Mouse (Mus musculus): ENCODE data around the gene Scand1. TPM values are rescaled to one million over a fixed set of nuclear protein-coding genes. Genes with fewer than 3 reads are reported as not detected.

Gene Scand1
- total RNA-seq, 2 experiments from 2014 or later: 61.1 to 65.0 TPM

DNA sequence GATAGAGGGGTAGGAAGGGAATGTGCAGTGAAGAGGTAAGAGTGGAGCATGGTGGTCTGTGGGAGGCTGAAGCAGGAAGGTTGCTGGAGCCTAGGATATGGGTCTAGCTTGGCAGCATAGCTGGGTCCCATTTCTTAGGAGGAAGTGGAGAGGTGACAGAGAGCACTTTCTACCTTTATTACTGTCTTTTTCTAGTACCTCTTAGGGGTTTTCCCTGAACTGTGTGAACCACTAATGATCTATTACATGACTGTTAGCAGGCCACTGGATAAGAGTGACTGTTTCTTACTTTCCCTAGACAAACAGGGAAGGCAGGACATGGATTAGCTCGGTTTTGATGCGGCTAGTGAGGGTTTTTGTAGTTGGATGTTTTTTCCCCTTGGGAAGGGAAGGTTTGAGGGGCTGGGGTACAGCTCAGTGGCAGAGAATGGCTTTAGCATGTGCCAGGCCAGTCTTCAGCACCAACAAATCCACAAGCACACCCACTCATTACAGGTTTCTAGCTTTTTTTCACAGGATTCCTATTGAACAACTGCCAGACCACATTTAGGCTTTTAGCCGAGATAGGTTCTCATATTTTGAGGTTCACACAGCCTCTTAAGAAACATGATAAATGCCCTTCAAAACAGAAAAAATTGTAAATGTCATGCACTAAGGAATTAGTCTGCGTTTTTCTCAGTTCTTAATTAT is 49.2 kb downstream of the Scand1 start:
- intact Hi-C loops (cut with DNase I; ENCODE audit: low total_unique reads): no loop called here
- no peak for DNase-seq

Small RNAs within 50 kb of the gene (microRNA-seq; reads per million reads assigned to microRNA genes)
- 0 reads per million in 2 experiments for gene Gm22759

Other genes with a start within 250 kb of the Scand1 start
- under 1 TPM; 0.57 to 0.86 TPM for gene Spag4, start 247.5 kb downstream of the Scand1 start, total RNA-seq (2021)
- 10 to 100 TPM; 11.3 to 16.0 TPM for gene Cpne1, start 200.7 kb downstream of the Scand1 start, total RNA-seq (2021)
- gene Rbm12, start 200.7 kb downstream of the Scand1 start, total RNA-seq (2021): 1 to 10 TPM; 8.2 to 8.3 TPM
- 1 to 10 TPM; 4.4 to 9.5 TPM for gene Gm28036, start 185.6 kb downstream of the Scand1 start, total RNA-seq (2021)
- gene Romo1, start 168.7 kb downstream of the Scand1 start, total RNA-seq (2021): 100 to 1,000 TPM; 216 to 217 TPM
- gene Nfs1, start 168.5 kb downstream of the Scand1 start, total RNA-seq (2021): 10 to 100 TPM; 53.6 to 65.4 TPM
- gene Rbm39, start 132.5 kb downstream of the Scand1 start, total RNA-seq (2021): 100 to 1,000 TPM in 1 of 2 experiments, 10 to 100 TPM in 1; 99.7 to 123 TPM
- gene Phf20, start 116.2 kb downstream of the Scand1 start, total RNA-seq (2021): 10 to 100 TPM; 17.1 to 22.1 TPM
- 1 to 10 TPM; 1.4 to 2.1 TPM for gene Cnbd2, start 405 bp downstream of the Scand1 start, total RNA-seq (2021)
- 10 to 100 TPM in 1 of 2 experiments, 1 to 10 TPM in 1; 8.0 to 11.8 TPM for gene Epb41l1, start 108.2 kb upstream of the Scand1 start, total RNA-seq (2021)
- gene Aar2, start 234.9 kb upstream of the Scand1 start, total RNA-seq (2021): 10 to 100 TPM; 18.9 to 20.1 TPM